Mouse (Mus musculus) monocyte, adult 2 months (primary cell): Measurements from ENCODE around the gene Cox17.
"Not testable (repeated sequence)": the region's sequence is repeated elsewhere in the genome, so short reads cannot be mapped to it uniquely, and the experiment has no call there.

Source experiments
- DNase-seq, 2 experiments: peaks; one replicate each; pipeline ENCODE4 v3.0.0; 2022; ENCODE audit warnings: low spot score in 2 of 2, low read depth in 1 of 2

The Cox17 gene

DNA sequence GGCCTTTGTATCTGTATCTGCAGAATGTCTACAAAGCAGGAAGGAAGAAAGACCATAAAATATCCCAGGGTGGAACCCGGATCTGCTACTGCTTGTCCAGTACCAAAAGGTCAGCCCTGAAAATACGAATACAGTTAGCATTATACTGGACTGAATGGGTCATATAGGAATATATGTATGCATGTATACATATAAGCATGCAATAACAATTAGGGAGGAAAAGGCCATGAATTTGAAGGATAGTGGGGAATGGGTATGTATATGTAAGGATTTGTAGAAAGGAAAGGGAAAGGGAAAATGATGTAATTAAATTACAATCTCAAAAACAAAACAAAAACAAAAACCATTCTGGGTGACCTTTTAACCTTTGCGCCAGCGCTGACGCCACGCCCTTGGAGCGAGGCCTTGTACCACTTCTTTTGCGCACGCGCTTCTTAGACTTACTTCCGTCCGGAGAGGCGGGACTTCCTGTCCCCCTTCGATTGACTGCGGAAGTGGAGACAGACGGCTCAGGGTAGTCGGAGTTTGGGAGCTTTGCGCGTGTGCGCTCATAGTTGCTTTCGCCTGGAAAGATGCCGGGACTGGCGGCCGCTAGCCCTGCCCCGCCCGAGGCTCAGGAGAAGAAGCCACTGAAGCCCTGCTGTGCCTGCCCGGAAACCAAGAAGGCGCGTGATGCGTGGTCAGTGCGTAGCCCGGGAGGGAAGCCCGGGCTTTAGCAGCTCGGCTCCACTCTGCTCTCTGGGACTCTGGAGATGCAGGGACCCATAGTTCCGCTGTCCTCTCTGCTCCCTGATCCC, at the start of gene Cox17, which contains the start of gene Gm21987:
Gene Cox17, plus strand, starts transcription at position 463 of the 797 bp plus-strand sequence.
Gene Gm21987, plus strand, starts transcription at position 512 of the 797 bp plus-strand sequence.
- DNase-seq = peak; percentile 90 to 92

DNA sequence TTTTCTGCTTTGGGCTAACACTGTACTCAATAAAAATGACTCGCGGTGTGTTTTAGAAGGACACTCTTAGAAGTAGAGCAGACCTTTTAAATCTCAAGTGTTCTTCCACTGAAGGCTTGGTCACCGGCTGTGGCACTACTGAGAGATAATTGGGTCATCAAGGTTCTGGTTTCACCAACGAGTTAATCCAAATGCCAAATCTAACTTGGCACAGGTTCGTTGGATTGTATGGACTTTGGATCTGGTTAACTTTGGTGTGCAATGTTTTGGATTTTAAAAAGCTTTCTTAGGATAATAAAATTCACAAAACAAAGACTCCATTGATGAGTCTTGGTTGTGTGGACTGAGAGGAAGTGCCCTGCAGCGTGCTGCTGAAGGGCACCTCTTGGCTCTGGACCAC, 48.4 kb upstream of the Cox17 start:
- DNase-seq = no peak

DNA sequence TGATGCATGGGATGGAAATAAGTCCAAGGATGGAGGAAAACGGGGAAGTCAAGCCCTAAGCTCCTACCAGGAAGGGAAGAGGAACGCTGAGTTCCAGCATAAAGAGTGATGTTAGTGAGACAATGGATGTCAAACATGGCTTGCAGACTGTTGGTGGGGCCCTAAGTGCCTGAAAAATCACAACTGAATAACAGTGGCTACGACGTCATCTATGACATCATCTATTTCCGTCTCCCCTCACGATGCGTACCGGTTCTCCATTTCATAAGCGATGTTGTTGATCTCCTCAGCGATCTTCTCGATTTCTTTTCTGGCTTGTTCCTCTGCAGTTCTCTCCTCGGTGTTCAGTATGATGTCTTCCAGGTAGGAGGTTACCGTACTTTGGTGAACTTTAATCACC, 44.4 kb upstream of the Cox17 start:
- DNase-seq = no peak

DNA sequence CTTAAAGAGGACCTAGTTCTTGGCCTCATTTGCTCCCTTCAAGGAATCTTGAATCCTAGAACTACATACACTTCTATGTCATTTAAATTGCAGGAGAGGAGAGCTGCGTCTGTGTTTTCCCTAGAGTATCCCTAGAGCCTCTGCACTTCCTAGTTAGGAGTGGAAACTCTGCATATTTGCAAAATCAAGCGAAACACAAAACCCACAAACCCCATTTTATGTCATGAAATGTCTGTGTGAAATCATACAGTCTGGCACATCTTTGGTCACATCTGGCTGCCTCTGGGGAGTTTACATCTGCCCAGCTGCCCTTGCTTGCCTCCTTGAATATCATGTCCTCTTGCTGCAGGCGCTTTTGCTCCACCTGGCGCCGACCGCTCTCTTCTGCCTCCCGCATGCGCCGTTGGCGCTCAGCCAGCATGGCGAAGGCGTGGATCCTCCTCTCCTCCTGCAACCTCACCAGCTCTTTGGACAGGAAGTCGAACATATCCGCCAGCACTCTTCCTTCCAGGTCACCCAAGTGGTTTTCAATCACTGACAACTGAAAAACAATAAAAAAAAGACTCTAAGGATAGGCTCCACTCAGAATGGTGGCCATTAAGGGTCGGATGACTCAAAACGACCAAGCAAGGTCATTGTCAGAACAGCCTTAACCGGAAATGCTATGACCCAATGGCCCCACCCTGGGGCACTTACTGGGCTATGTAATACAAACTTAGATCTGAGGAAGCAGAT, 42.2 kb upstream of the Cox17 start:
- DNase-seq = no peak

DNA sequence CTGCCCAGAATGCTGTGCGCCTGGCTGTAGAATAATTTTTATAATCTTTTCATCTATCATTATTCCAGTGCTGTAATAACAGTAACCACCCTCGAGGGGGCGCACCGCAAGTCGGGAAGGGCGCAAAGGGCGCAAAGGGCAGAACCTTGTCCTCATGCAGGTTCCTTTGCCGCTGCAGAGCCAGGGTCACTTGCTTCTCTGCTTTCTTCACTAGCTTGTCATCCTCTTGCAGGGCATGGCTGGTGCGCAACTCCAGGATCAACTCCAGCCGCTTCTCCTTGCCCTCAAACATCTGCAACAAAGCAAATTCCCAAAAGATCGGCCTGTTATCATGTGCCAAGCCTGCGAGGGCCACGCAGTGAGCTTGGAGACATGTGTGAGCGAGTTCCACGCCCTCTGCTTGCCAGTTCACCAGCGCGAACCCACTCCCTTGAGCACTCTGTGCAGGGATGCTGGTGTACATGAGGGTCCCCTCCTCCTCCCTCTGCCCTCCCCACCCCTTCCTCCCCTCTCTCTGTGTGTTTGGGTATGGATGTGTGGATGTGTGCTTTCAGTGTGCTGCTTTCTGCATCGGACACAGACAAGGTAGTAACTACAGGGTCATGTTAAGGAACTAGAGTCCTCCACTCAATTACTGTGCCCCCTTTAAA, 40.1 kb upstream of the Cox17 start:
- DNase-seq = no peak

DNA sequence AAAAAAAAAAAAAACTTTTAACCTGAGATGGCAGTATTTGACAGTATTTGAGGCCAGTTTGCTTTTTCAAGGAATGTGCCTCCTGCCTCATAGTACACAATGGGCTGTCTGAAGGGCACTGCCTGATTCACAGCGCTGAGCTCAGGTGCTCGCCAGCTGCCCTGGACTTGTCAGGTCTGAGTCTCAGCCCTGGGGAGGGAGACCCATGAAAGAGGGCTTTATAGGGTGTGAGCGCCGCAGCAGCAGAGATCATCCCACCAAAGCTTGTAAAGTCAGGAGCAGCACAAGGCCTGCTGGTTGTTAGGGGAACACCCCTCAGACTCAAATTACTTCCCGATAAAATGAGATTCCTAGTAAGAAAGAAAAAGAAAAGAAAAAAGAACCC, 39.6 kb upstream of the Cox17 start:
- DNase-seq = no peak

DNA sequence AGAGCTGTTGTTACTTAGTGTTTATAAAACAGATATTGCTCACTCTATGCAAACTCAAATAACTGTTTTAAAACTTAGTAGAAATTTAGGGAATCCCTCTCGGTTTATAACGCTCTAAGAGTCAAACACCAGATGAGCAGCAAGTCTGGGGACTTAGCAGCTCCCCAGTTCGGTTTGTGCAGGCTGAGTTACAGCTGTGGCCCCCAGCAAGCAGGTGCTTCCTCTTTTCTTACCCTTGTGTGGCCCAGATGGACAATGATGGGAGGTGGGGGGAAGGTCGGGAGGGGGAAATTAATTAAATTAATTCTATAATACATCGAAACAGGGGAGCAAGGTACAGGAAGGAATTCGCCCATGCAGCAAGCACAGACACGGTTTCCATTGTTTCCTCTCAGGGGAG, 39.1 kb upstream of the Cox17 start:
- DNase-seq = no peak

DNA sequence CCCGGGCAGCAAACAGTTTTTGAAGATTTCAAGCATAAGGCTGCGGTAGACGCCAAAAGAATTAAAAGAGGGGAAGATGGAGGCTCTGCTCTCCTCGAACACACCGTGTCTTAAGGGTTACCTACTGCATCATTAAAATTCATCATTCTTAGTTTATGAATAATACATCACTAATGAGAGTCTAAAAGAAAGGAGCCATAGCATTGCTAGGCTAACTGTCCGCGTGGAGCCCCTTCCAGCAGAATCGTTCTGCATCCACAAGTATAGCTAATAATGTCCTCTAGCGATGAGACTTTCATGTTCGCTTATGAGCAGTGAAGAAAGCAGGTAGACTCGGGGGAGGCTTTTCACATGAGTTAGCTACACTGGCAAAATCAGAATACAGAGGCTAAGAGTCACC, 38.6 kb upstream of the Cox17 start:
- no peak for DNase-seq

DNA sequence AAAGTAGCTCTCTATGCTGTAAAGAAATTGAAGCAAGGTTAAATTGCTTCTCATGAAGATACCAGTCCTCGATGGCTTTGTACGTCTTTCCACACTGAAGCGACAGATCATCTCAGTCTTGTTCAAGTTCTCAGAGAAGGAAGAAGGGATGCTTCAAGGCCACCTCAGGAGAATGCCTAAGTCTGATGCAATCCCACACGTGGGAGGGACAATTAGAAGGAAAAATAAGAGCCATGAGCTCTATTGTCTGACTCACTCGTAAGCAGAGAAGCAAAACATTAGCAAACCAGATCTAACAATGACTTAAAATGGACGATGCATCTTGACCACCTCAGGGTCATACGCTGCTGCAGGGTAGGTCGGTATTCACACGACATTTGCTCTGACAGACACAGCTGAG, 28.3 kb upstream of the Cox17 start:
- no peak for DNase-seq

DNA sequence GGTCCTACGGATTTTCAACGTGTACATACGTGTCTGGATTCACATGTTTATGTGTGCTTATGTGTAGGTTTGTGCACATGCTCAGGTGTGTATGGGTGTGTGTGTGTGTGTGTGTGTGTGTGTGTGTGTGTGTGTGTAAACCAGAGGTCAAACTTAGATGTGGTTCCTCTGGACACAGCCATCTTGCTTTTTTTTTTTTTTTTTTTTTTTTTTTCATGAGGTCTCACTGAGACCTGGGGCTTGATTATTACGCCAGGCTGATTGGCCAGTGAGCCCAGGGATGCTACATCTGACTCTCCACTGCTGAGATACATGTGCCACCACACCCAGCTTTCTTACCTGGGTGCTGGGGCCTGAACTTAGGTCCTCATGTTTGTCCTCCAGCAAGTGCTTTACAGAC, 27.7 kb upstream of the Cox17 start:
- DNase-seq = no peak

DNA sequence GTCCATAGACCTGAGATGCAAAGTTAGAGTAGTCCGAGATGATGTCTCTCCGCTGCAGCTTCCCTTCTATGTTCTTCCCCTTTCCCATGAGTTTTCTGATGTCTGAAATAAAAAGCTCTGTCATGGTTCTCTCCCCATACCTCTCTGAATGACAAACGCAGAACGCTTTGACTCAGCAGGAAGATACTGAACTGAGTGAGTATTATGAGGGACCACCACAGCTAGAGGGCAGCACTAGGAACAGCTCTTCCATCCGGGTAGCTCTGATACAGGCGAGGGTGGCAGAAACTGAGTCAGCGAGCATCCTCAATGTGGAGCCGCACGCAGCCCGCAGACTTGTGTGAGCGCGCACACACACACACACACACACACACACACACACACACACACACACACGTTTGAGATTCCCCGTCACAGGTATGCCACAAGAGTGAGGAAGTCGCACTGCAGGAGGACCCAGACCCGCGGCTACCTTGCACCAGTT, 25.3 kb upstream of the Cox17 start:
- DNase-seq = peak in 1 of 2 experiments; percentile 6

DNA sequence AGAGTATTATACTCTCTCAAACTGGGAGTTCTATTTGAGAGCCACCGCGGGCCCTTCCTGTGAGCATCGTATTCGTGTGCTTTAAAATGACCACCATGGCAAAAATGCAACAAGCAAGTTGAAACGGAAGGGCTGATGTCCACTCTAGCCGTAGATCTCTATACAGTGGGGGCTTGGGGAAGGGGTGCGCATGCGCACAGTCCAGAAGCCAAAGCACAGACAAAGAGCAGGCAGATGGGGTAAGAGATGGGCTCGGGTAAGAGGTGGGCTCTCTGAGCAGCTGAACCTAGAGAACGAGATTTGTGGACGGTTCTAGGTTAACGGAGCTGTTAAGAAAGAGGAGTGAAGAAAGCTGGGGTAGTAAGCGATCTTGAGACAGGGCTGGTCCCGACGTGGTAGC, 22.5 kb upstream of the Cox17 start:
- DNase-seq = no peak

DNA sequence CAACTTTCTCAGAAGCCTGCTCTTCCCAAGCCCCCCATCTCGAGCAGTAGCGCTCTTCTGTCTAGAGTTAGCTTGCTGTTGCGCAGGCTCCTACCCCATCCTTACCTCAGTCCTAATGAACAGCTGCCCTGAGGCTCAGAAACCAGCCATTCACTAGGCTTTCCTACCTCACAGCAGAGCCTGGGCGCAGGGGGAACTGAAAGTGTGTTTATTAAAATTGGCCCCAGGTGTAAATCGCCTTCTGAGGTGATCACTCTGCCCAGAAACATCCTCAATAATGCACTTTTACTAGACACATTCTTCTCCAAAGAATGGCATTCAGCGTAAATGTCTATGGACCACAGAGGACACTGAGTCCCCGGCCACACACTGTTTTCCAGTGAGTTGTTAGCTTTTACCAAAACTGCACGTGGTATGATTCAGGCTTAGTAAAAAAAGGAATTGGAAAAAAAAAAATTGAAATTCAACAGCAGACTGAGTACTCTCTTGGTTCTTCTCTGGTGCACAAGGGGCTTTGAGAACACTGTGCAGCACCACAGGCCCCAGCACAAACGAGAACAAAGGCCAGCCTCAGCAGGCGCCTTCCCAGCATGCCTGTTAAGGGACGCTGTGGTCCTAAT, 19.9 kb upstream of the Cox17 start:
- DNase-seq = no peak

DNA sequence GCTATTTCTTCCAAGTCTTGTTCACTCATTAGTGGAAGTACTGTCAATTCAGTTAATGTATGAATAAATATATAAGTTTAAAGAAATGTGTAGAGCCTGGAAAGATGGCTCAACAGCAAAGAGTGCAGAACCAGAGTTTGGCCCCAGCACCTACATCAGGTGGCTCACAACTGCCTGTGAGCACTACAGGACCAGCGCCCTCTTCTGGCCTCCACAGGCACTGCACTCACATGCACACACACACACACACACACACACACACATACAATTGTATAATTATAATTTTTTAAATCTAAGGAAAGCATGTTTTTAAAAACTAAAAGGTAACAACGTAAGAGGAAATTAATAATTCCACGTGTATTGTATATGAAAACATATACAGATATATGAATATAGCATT, 17.5 kb upstream of the Cox17 start:
- no peak for DNase-seq

DNA sequence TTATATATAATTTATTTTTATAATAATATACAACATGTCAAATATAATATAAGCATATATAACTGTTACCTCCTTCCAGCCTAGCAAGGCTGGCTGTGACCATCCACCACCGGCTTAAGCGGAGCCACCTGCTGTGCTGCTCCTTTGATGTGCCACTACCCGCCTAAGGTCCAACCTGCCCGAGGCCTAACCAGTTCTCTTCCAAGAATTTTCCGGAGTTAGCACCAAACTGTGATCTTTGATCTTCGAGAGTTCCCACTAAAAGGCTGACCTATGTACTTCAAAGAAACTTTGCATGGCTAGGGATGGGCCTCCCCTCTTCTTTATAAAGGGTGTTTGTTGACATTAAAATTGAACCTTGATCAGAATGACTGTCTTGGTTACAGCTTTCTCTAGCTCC, 12.4 kb upstream of the Cox17 start:
- DNase-seq = no peak

DNA sequence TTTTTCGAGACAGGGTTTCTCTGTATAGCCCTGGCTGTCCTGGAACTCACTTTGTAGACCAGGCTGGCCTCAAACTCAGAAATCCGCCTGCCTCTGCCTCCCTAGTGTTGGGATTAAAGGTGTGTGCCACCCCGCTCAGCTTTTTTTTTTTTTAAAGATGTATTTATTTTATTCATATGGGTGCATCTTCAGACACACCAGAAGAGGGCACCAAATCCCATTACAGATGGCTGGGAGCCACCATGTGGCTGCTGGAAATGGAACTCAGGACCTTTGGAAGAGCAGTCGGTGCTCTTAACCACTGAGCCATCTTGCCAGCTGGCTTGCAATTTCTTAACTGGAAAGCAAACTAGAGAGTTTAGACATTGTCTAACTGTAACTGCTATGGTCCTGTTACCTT, 8.7 kb upstream of the Cox17 start:
- not testable (repeated sequence) for DNase-seq

DNA sequence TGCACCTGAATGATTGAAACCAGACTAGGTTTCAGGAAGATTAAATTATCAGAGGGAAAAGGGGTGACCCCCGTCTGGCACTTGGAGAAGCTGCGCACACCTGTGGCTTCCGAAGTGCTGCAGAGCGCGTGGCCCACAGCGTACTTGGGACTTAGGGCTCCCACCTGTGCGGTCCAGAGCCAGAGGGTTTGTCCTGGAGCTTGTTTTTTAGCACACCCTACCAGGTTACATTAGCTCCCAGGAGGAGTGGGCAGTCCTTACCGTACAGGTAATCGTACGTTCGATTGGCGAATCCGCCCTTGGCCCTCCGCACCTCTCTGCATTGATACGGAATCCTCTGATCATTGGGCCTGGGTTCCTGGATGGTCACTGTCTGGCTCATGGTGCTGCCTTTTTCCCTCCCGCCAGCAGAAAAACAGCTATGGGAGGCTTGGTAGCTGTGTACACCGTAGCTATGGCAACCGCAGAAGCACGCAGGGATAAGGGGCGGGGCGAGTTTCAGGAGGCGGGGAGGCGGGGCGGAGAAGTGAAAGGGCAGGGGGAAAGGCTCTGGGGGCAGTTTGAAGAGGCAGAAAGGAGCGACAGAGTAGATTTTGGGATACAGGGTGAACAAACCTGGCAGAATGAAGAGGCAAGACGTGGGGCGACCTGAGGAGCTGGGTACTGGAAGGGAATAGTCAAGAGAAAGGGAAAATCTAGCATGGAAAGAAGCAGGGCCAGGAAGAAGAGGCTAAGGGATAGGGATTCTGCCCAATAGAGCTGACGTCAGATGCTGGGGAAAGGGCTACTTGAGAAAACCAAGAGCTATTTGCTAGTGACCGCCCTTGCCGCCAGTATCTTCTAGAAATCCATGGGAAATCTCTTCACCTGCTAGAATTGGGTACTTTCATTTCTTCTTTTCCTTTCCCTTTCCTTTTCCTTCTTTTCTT, 5.1 kb upstream of the Cox17 start, which contains the start of gene Maats1:
Gene Maats1, minus strand, starts transcription at position 748 of the 929 bp plus-strand sequence.
- DNase-seq = peak in 1 of 2 experiments; percentile 38

DNA sequence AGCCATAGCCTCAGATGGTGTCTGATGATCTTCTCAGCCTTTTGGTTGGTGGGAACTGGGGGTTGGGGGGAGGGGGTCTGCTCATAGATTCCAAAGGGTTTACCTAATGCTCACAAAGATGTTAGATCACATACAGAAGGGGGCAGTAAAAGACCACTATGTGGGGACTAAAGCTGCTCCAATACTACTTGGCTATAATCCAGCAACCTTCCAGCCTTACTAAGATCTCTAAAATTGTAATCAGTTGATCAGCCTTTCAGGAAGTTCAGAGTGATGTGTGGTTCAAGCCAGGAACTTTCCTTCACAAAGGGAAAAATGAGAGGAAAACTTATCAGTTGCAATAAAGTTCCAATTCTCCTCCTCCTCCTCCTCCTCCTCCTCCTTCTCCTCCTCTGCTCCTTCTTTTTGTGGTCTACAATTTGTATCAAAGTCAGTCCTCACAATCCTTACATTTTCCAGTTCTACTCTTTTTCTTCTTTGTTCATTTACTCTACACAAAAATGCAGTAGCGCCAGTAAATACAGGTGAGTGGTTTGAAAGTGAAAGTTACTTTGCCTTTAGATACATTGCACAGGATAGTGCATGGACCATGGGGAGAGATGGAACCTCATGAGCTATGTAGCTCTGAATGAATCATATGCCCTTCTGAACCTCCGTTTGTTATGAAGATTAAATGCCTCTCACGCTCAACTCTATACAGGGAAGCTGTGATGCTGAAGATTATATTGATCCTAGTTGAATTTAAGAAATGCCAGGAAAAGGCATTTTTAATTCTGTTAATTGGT, 1.7 kb upstream of the Cox17 start:
- no peak for DNase-seq

DNA sequence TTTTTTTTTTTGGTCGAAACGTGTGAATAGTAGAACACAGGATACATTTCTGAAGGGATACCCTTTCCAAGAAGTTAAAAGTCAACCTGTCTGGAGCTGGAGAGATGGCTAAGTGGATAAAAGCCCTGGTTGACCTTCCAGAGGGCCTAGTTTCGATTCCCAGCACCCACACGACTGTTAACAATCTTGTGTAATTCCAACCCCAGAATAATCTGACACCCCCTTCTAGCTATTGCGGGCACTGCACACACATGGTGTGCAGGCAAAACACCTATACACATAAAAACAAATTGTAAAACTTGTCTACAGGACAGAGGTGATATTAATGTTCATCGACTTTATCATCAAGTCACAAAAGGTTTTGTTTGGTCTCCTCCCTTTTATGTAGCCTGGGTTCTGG, 797 bp downstream of the Cox17 start:
- no peak for DNase-seq
